Mouse (Mus musculus) ZHBTc4 (cell line): Measurements from ENCODE around the gene Orai1.
"Not testable (repeated sequence)": the region's sequence is repeated elsewhere in the genome, so short reads cannot be mapped to it uniquely, and the experiment has no call there.

ENCODE experiments used
- DNase-seq: peaks from one replicate; pipeline ENCODE4 v3.0.0-alpha.2; 2011; ENCODE audit warnings: low read depth, low spot score

Orai1 gene

DNA sequence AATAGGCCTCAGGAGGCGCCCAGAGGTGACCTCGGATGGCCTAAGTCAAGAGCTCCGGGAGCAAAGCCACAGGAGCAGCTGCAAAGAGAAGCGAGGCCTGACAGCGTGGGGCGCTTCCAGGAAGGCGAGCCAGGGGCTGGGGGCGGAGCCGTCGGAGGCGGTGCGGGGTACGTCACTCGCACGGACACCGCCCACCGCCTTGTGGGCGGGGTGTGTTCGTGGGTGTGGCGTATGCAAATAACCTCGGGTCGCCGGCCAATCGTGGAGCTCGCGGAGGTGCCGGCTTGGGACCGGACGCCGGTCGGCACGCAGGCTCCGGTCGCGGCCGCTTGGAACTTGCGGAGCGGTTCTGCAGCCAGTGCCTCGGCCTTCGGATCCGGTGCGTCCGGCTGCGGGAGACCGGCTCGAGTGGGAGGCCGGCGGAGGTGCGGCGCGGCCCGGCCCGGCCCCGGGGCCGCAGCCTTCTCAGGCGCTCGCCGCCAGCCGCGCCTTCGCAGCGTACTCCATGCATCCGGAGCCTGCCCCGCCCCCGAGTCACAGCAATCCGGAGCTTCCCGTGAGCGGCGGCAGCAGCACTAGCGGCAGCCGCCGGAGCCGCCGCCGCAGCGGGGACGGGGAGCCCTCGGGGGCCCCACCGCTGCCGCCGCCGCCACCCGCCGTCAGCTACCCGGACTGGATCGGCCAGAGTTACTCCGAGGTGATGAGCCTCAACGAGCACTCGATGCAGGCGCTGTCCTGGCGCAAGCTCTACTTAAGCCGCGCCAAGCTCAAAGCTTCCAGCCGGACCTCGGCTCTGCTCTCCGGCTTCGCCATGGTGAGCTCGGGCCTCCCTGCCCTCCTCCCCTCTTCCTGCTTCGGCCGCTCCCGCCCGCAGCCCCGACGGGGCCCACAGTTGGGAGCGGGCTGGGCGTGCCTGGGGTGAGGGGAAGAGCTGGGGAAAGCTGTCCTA is at the start of gene Orai1:
Gene Orai1 (plus strand): TSS at position 322 of the 949 bp plus-strand sequence.
- DNase-seq = peak; percentile 99

DNA sequence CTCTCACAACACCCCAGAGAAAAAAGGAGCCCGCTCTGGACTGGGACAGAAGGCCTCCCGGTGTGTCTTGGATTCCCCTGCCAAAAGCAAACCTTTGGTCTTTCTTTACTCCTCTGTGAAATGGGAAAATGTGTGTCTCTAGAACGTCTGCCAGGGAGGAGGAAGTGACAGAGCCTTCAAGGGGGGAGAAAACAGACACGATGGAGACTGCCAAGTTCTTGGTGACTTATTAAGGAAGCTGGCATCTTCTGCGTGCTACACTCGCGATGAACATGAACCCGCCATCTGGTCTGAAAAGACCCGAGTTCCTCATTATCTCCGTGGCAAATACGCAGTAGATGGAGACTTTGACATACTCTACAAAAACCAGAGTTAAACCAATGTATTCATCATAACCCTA is 49.4 kb upstream of the Orai1 start:
- DNase-seq = no peak

DNA sequence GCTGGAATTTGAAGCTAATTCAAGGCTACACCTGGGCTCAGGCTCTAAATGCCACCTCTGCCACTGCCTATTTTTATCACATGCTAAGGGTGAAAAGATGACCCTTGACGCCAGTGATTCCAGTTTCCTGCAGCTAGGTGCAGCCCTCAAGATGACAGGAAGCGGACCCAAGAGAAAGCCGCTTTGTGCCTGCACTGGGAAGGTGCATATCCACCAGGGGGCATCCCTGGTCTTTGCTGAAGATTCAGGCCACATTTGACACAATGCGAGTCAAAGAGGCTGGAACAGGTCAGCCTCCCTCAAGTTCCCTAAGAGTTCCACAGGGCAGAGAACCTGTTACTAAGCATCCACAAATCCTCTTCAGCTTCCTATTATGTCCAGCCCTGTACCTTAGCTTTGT is 46.6 kb upstream of the Orai1 start:
- DNase-seq = peak; percentile 91

DNA sequence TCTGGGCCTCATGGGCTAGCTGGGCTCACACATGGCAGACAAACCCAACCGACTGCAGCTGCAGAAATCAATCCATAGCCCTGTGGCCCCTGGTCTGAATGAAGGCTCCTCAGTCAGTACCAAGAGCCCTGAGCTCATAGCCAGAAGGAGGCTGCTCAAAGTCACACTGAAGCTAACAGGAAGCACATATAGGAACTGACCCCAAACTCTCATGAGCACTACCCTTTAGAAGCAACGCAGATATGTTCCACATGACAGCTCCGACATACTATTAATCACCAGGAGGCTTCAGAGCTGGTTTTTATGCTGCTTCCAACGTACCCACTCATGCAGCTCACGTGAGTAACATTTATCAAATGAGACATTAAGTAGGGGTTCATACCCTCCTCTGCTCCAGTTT is 44.8 kb upstream of the Orai1 start:
- DNase-seq = no peak

- DNase-seq = no peak
Measured at GRCm38 (mm10) chr5:122971438-122971837, 43.4 kb upstream of the Orai1 start.

DNA sequence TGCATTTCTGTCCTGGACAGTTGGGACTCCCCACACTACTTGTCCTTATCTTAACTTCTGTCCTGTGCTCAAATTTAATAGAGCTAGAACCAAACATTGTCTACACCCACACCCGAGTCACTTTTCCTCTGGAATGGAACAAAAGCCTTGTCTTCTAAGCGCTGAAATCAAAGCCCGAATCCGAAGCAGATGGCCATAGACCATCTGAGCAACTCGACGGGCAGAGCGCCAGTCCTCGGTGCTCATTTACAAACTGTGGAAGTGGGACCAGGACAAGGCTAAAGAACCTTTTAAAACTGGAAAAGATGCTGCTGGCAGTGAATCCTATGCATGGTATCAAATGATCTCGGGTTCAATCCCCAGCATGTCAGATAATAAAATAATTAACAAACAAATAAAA is 42.8 kb upstream of the Orai1 start:
- DNase-seq = no peak

- not testable (repeated sequence) for DNase-seq
Measured at GRCm38 (mm10) chr5:122974701-122975100, 40.2 kb upstream of the Orai1 start.

DNA sequence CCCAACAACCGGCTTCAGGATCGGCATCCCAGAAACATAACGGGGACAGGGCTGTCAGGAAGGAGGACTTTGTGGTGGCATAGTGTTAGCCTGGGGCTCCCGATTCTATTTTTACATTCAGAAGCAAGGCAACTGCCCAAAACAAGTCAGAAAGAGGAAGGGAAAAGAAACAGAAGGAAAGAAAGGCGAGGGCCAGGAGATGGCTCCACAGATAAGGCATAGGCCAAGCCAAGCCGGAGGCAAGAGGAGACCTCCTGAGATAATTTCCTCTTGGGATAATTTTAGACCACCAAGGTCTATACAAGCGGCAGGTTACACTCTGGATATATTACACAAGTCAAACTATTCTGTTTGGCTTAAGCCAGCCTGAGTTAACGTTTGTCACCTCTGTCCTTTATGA is 35.9 kb upstream of the Orai1 start:
- DNase-seq = no peak

- DNase-seq = no peak
Measured at GRCm38 (mm10) chr5:122984483-122984882, 30.4 kb upstream of the Orai1 start.

DNA sequence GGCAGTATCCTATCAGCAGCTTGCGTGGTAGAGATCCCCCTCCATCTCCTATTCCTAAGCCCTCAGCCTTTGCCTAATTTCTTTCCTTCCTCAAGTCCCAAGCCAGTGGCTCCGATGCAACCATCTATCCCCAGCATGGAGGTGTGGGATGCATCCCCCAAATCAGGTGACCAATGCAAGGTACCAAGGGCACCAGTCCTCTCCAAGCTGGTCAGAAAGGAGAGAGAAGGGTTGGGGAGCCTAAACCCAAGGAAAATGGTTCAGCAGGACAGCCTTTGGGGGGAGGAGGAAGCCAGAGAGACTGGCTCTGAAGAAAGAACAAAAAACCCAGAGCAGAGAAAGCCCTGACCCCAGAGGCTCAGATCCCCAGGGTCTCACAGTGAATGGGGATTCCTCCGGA is 29.6 kb upstream of the Orai1 start:
- no peak for DNase-seq

DNA sequence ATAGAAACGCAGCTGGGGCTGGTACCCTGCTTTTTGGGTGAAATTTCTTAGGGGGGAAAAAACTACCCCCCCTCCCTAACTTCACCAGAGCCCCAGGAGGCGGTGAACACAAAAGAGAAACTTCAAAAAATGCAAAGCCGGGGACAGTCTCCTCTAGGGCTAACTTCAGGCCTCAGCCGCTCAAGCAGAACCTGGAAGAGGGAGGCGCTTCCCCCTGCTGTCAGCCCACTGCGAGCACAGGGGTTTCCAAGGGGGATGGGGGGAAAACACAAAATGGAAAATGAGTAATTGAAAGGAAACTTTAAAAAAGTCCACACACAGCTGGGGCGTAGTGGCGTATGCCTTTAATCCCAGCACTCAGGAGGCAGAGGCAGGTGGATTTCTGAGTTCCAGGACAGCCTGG is 28.8 kb upstream of the Orai1 start:
- DNase-seq = no peak

GRCm38 (mm10) chr5:122987211-122988020 is 27.5 kb upstream of the Orai1 start:
- peak; percentile 37 for DNase-seq

GRCm38 (mm10) chr5:122988021-122988751 is 26.7 kb upstream of the Orai1 start:
- DNase-seq = peak; percentile 31

GRCm38 (mm10) chr5:122989001-122989525 is 25.8 kb upstream of the Orai1 start:
- peak; percentile 81 for DNase-seq

DNA sequence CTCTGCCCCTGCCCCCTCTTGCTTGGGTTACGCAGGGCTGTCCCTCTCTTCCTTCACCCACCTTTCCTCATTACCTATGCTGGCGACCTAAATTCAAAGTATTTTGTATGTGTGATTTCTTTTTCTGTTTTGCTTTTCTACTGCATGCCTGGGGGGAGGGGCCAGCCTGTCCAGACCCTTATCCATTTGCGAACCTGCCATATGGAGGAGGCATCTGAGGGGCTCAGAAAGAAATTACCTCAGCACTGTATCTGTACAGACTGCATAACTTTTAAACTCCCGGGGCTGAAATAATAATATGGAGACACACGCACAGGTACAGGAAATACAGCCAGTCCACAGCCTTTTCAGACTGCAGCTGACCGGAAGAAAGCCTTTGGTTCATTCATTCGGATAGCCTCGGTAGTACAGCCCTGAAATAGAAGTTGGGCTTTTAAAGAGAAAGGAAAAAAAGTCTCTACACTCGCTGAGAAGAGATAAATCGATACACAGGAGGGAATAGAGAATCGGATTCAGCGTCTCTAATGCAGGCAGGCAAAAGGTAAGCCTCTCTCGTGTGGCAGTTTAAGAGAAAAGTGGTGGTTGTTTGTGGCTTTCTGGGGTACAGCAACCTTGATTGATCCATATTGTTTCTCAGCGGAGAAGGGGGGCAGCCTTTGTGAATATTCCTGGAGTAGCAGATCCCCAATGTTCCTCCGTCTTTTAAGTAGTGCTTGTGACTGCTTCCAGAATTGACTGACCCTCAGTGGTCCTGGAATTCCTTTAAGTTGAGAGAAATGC is 25.1 kb upstream of the Orai1 start, which contains the start of gene Kdm2b:
Gene Kdm2b (minus strand): TSS at position 273 of the 780 bp plus-strand sequence.
- DNase-seq = no peak

GRCm38 (mm10) chr5:122990411-122991160 is 24.3 kb upstream of the Orai1 start:
- no peak for DNase-seq

- DNase-seq = peak; percentile 72
Measured at GRCm38 (mm10) chr5:122991350-122992004, 23.4 kb upstream of the Orai1 start.

DNA sequence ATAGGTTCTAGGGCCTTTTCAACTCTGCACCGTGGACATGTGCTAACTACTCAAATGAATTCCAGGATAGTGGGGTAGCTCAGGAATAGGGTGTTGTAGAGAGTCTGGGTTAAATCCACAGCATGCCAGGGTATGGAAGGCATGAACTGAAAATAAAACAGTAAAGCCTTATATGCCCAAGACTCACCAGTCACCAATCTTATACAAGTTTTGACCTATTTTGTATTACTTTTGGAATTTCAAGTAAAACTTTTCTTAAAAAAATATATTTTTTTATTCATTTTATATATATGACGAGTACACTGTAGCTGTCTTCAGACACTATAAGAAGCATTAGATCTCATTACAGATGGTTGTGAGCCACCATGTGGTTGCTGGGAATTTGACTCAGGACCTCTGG is 21.1 kb upstream of the Orai1 start:
- DNase-seq = no peak

GRCm38 (mm10) chr5:122994303-122994846 is 20.5 kb upstream of the Orai1 start:
- peak; percentile 98 for DNase-seq
